Mouse (Mus musculus) MEL (cell line): Measurements from ENCODE around the gene Fkbp15. TPM values are rescaled to one million over a fixed set of nuclear protein-coding genes. Genes with fewer than 3 reads are reported as not detected.

Experiments used
- DNase-seq: peaks from one replicate; pipeline ENCODE4 v3.0.0; 2011; ENCODE audit warnings: low read depth, low spot score
- H3K27ac ChIP-seq: 2 replicates; pipeline ENCODE4 v1.5.1; 2012; ENCODE audit warnings: low read depth, mild to moderate bottlenecking, control low read depth, low read length, moderate library complexity; ENCODE audit not compliant: control insufficient read depth
- H3K27me3 ChIP-seq, 2 experiments: fragments of 150-350 bp in 1 of 2; sonication (generic) in 1 of 2; 2 replicates each; pipeline ENCODE4 v1.6.1; 2012; ENCODE audit warnings: low read length in 2 of 2, mild to moderate bottlenecking in 2 of 2, improper control_type of control experiment in 1 of 2, moderate library complexity in 1 of 2; ENCODE audit not compliant: insufficient read depth in 2 of 2, control insufficient read depth in 1 of 2
- H3K36me3 ChIP-seq, 2 experiments: 2 replicates each; pipeline ENCODE4 v1.6.1; 2012 to 2014; ENCODE audit warnings: low read length in 2 of 2, improper control_type of control experiment in 1 of 2, inconsistent platforms in 1 of 2, mild to moderate bottlenecking in 1 of 2; ENCODE audit not compliant: insufficient read depth in 2 of 2, control insufficient read depth in 1 of 2
- H3K4me1 ChIP-seq, 2 experiments: fragments of 150-350 bp in 1 of 2; sonication (generic) in 1 of 2; 2 replicates each; pipeline ENCODE4 v1.6.1; 2012; ENCODE audit warnings: low read length in 2 of 2, improper control_type of control experiment in 1 of 2, mild to moderate bottlenecking in 1 of 2; ENCODE audit not compliant: insufficient read depth in 2 of 2, control insufficient read depth in 1 of 2
- H3K4me3 ChIP-seq, 2 experiments: fragments of 150-350 bp in 1 of 2; sonication (generic) in 1 of 2; 2 replicates each; pipeline ENCODE4 v1.5.1; 2012; ENCODE audit warnings: low read depth in 2 of 2, low read length in 2 of 2, mild to moderate bottlenecking in 2 of 2, moderate library complexity in 2 of 2, control low read depth in 1 of 2, improper control_type of control experiment in 1 of 2; ENCODE audit not compliant: control insufficient read depth in 1 of 2, insufficient read depth in 1 of 2
- H3K79me2 ChIP-seq: 2 replicates; pipeline ENCODE4 v1.6.1; 2012; ENCODE audit warnings: mild to moderate bottlenecking, low read length, moderate library complexity; ENCODE audit not compliant: control insufficient read depth, poor library complexity, insufficient read depth
- H3K9ac ChIP-seq: 2 replicates; pipeline ENCODE4 v1.6.1; 2012; ENCODE audit warnings: low read depth, mild to moderate bottlenecking, control low read depth, low read length, moderate library complexity; ENCODE audit not compliant: control insufficient read depth, poor library complexity, severe bottlenecking
- H3K9me3 ChIP-seq: fragments of 150-350 bp; sonication (generic); replicated peaks from 2 replicates; pipeline ENCODE4 v1.6.1; 2012; ENCODE audit warnings: mild to moderate bottlenecking, low read length, improper control_type of control experiment, moderate library complexity; ENCODE audit not compliant: insufficient read depth
- BHLHE40 ChIP-seq: IDR thresholded peaks from 2 replicates; pipeline ENCODE4 v1.6.1; 2012; ENCODE audit warnings: low read depth, mild to moderate bottlenecking, inconsistent platforms, low read length, improper control_type of control experiment, borderline replicate concordance
- CHD1 ChIP-seq: IDR thresholded peaks from 2 replicates; pipeline ENCODE4 v1.6.1; 2012; ENCODE audit warnings: low read depth, mild to moderate bottlenecking, inconsistent platforms, low read length, improper control_type of control experiment
- CHD2 ChIP-seq: IDR thresholded peaks from 2 replicates; pipeline ENCODE4 v1.6.1; 2011; ENCODE audit warnings: low read length, improper control_type of control experiment
- CTCF ChIP-seq, 3 experiments: IDR thresholded peaks in 2 of 3; conservative IDR thresholded peaks in 1 of 3; 2 replicates each; pipeline ENCODE4 v1.5.1; 2011 to 2012; ENCODE audit warnings: low read length in 3 of 3, low read depth in 2 of 3, mild to moderate bottlenecking in 2 of 3, improper control_type of control experiment in 1 of 3, inconsistent platforms in 1 of 3, mixed read lengths in 1 of 3, moderate library complexity in 1 of 3; ENCODE audit not compliant: control insufficient read depth in 1 of 3, insufficient read depth in 1 of 3, poor library complexity in 1 of 3, severe bottlenecking in 1 of 3
- ELF1 ChIP-seq: IDR thresholded peaks from 2 replicates; pipeline ENCODE4 v1.6.1; 2014; ENCODE audit warnings: low read depth, mild to moderate bottlenecking, inconsistent platforms, low read length, improper control_type of control experiment, moderate library complexity
- ETS1 ChIP-seq: IDR thresholded peaks from 2 replicates; pipeline ENCODE4 v1.6.1; 2012; ENCODE audit warnings: low read depth, mild to moderate bottlenecking, inconsistent platforms, low read length, improper control_type of control experiment, moderate library complexity
- HCFC1 ChIP-seq: IDR thresholded peaks from 2 replicates; pipeline ENCODE4 v1.6.1; 2012; ENCODE audit warnings: low read depth, mild to moderate bottlenecking, inconsistent platforms, low read length, improper control_type of control experiment, moderate library complexity
- KAT2A ChIP-seq: conservative IDR thresholded peaks from 2 replicates; pipeline ENCODE4 v1.6.1; 2012; ENCODE audit warnings: low read depth, low read length, improper control_type of control experiment, inconsistent platforms
- MAFK ChIP-seq: IDR thresholded peaks from 2 replicates; pipeline ENCODE4 v1.6.1; 2011; ENCODE audit warnings: low read depth, mild to moderate bottlenecking, low read length, improper control_type of control experiment, borderline replicate concordance
- MAX ChIP-seq: IDR thresholded peaks from 2 replicates; pipeline ENCODE4 v1.6.1; 2011; ENCODE audit warnings: low read length, improper control_type of control experiment
- MAZ ChIP-seq: IDR thresholded peaks from 2 replicates; pipeline ENCODE4 v1.6.1; 2012; ENCODE audit warnings: low read depth, mild to moderate bottlenecking, inconsistent platforms, low read length, improper control_type of control experiment
- MEF2A ChIP-seq: IDR thresholded peaks from 2 replicates; pipeline ENCODE4 v1.6.1; 2014; ENCODE audit warnings: low read depth, mild to moderate bottlenecking, inconsistent platforms, low read length, improper control_type of control experiment; ENCODE audit not compliant: poor library complexity, insufficient replicate concordance, severe bottlenecking; ENCODE audit errors: extremely low read depth
- MXI1 ChIP-seq: IDR thresholded peaks from 2 replicates; pipeline ENCODE4 v1.6.1; 2011; ENCODE audit warnings: mild to moderate bottlenecking, low read depth, low read length, improper control_type of control experiment
- MYC ChIP-seq: IDR thresholded peaks from 2 replicates; pipeline ENCODE4 v1.6.1; 2011; ENCODE audit warnings: low read depth, mild to moderate bottlenecking, low read length, improper control_type of control experiment, moderate library complexity
- NELFE ChIP-seq: IDR thresholded peaks from 2 replicates; pipeline ENCODE4 v1.6.1; 2011; ENCODE audit warnings: low read depth, low read length, improper control_type of control experiment
- NRF1 ChIP-seq: IDR thresholded peaks from 2 replicates; pipeline ENCODE4 v1.6.1; 2014; ENCODE audit warnings: low read depth, mild to moderate bottlenecking, inconsistent platforms, low read length, improper control_type of control experiment, moderate library complexity; ENCODE audit not compliant: poor library complexity, insufficient read depth, severe bottlenecking
- POLR2A ChIP-seq, 2 experiments: IDR thresholded peaks; 2 replicates each; pipeline ENCODE4 v1.6.1; 2011 to 2012; ENCODE audit warnings: low read length in 2 of 2, mild to moderate bottlenecking in 2 of 2, control low read depth in 1 of 2, improper control_type of control experiment in 1 of 2, low read depth in 1 of 2, moderate library complexity in 1 of 2; ENCODE audit not compliant: control insufficient read depth in 1 of 2, insufficient read depth in 1 of 2, poor library complexity in 1 of 2
- POLR2AphosphoS2 ChIP-seq: IDR thresholded peaks from 2 replicates; pipeline ENCODE4 v1.6.1; 2011; ENCODE audit warnings: low read length, improper control_type of control experiment
- SIN3A ChIP-seq: IDR thresholded peaks from 2 replicates; pipeline ENCODE4 v1.6.1; 2012; ENCODE audit warnings: low read length, improper control_type of control experiment, inconsistent platforms
- TBP ChIP-seq: IDR thresholded peaks from 2 replicates; pipeline ENCODE4 v1.8.0; 2011; ENCODE audit warnings: low read depth, low read length, improper control_type of control experiment
- TCF12 ChIP-seq: IDR thresholded peaks from 2 replicates; pipeline ENCODE4 v1.6.1; 2014; ENCODE audit warnings: low read depth, mild to moderate bottlenecking, inconsistent platforms, low read length, improper control_type of control experiment, moderate library complexity
- USF1 ChIP-seq: IDR thresholded peaks from 2 replicates; pipeline ENCODE4 v1.6.1; 2014; ENCODE audit warnings: low read depth, mild to moderate bottlenecking, inconsistent platforms, low read length, improper control_type of control experiment, moderate library complexity
- USF2 ChIP-seq, 2 experiments: IDR thresholded peaks; 2 replicates each; pipeline ENCODE4 v1.6.1; 2011 to 2012; ENCODE audit warnings: improper control_type of control experiment in 2 of 2, low read length in 2 of 2, borderline replicate concordance in 1 of 2, inconsistent platforms in 1 of 2, low read depth in 1 of 2, mild to moderate bottlenecking in 1 of 2; ENCODE audit not compliant: insufficient read depth in 1 of 2
- ZKSCAN1 ChIP-seq: IDR thresholded peaks from 2 replicates; pipeline ENCODE4 v1.6.1; 2012; ENCODE audit warnings: low read depth, mild to moderate bottlenecking, inconsistent platforms, low read length, improper control_type of control experiment, moderate library complexity
- ZMIZ1 ChIP-seq: IDR thresholded peaks from 2 replicates; pipeline ENCODE4 v1.6.1; 2012; ENCODE audit warnings: low read depth, mild to moderate bottlenecking, inconsistent platforms, low read length, improper control_type of control experiment, moderate library complexity
- polyA plus RNA-seq, 2 experiments: library from polyadenylated mRNA; stranded (reverse) in 1 of 2; unstranded in 1 of 2; fragments of >175 nt in 1 of 2; fragments of >200 nt in 1 of 2; gene quantifications; 2 replicates each; pipeline versions ENCODE4 v1.2.1 to v1.2.4; 2012; ENCODE audit warnings: low replicate concordance in 2 of 2, low read depth in 1 of 2; ENCODE audit not compliant: insufficient read length in 2 of 2, insufficient read depth in 1 of 2, missing spikeins in 1 of 2
- total RNA-seq: library from RNA; depleted of rRNA; stranded (reverse); fragments of 300-350 nt; gene quantifications from 2 replicates; pipeline ENCODE4 v1.2.3, GENCODE M21; 2012

Gene Fkbp15
- total and polyA plus RNA-seq, 3 experiments: 21.1 to 26.5 TPM; not detected in 1

DNA sequence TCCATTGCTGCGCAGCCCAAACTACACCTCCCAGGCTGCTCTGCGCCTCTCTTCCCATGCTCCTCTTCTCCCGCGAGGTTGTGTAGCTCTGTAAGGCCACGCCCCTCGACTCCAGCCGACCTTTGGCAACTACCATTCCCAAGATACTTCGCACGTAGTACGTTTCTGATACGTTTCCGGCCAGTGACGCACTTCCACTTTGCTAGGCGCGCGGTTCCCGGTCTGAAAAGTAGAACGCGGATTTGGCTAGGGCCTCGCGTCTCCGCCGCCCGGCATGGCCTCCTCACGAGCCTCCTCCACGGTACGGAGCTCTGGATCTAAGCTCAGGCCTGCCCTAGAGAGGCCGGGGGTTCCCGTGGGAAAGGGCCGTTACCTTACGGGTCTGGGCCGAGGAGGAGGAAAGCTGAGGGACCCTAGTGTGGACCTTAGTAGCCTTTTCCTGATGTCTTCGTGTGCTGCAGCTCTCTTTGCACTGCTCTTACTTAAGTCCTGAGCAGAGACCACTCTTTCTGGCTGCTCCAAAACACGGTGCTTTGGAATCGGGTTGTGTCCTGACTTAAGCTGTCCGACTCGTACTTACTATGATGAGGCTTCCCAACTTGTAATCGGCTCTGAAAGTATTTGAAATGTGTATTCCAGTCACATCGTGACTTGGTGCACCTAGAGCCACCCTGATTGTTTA lies 48.4 kb upstream of the Fkbp15 start, which contains the start of the genes Cdc26 and Prpf4:
TSS of gene Cdc26 (minus strand) at position 42 of the 682 bp plus-strand sequence.
TSS of gene Prpf4 (plus strand) at position 197 of the 682 bp plus-strand sequence.
- Histone ChIP-seq H3K79me2 (peaks cover 31% of the 10 kb centered on the region), H3K36me3 (peaks cover 8 to 23% of the 10 kb centered on the region in 2 experiments), H3K27me3 (no peaks in the 10 kb centered on the region), H3K4me1 (peaks cover 12 to 13% of the 10 kb centered on the region in 2 experiments), H3K4me3 (peak within 1 kb of the TSS; percentile 73 to 76), H3K9me3 (no peaks in the 10 kb centered on the region), H3K9ac (peak within 1 kb of the TSS; percentile 84), H3K27ac (peak within 1 kb of the TSS; percentile 91)
- peak; percentile 99 for DNase-seq
- TF ChIP-seq HCFC1 (peak; percentile 97), CHD1 (no peak), POLR2AphosphoS2 (peak; percentile 95), MAFK (no peak), ZKSCAN1 (no peak), MXI1 (peak; percentile 93), MYC (peak; percentile 88), NELFE (peak; percentile 98), MAX (peak; percentile 89), TBP (peak; percentile 76), ZMIZ1 (peak; percentile 90), BHLHE40 (no peak), CHD2 (peak; percentile 97), MEF2A (peak; percentile 7; the same call in 1 of the 2 replicates), TCF12 (peak; percentile 70; the same call in 1 of the 2 replicates), USF1 (no peak), KAT2A (peak; percentile 95), ETS1 (peak; percentile 38; the same call in 1 of the 2 replicates), USF2 (IDR thresholded peaks at IDR 0.05; ENCODE audit: borderline replicate concordance in 1 of 2, insufficient read depth in 1 of 2, low read depth in 1 of 2, low read length in 2 of 2) (no peak), ELF1 (peak; percentile 84), MAZ (no peak), NRF1 (peak; percentile 45; the same call in 1 of the 2 replicates), CTCF (IDR thresholded peaks at IDR 0.05 in 2 of 3, conservative IDR thresholded peaks at IDR 0.05 in 1 of 3; ENCODE audit: control insufficient read depth in 1 of 3, insufficient read depth in 1 of 3, low read depth in 2 of 3, low read length in 3 of 3, poor library complexity in 1 of 3, severe bottlenecking in 1 of 3) (no peak), SIN3A (peak; percentile 91), POLR2A (IDR thresholded peaks at IDR 0.05; ENCODE audit: control insufficient read depth in 1 of 2, insufficient read depth in 1 of 2, low read depth in 1 of 2, low read length in 2 of 2, poor library complexity in 1 of 2) (peak; percentile 94 to 99)
- TF ChIP-seq, all 39 proteins: peak for 17
